Mouse (Mus musculus): Measurements from ENCODE around the gene Ssr2.

Ssr2 gene

GRCm38 (mm10) chr3:88539397-88539796 is 36.3 kb upstream of the Ssr2 start:
- in situ Hi-C loops (cut with MboI; ENCODE audit: low pct_unique_long_range_greater_than_20kb in 1 of 2, low sequenced_read_pairs in 2 of 2, unreplicated experiment in 1 of 2) = no loop called here

- in situ Hi-C loops (cut with MboI; ENCODE audit: low pct_unique_long_range_greater_than_20kb in 1 of 2, low sequenced_read_pairs in 2 of 2, unreplicated experiment in 1 of 2) = loop anchor here in 1 of 2 experiments (10.0 kb wide), 1 partner anchor 95 kb away; no protein-coding TSS in a partner anchor
These were observed 35.6 kb upstream of the Ssr2 start for GRCm38 (mm10) chr3:88540085-88540484.

GRCm38 (mm10) chr3:88541622-88542401 is 33.9 kb upstream of the Ssr2 start:
- in situ Hi-C loops (cut with MboI; ENCODE audit: low pct_unique_long_range_greater_than_20kb in 1 of 2, low sequenced_read_pairs in 2 of 2, unreplicated experiment in 1 of 2) = loop anchor here in 1 of 2 experiments (10.0 kb wide), 1 partner anchor 93 kb away; no protein-coding TSS in a partner anchor

GRCm38 (mm10) chr3:88542486-88542885 is 33.2 kb upstream of the Ssr2 start:
- in situ Hi-C loops (cut with MboI; ENCODE audit: low pct_unique_long_range_greater_than_20kb in 1 of 2, low sequenced_read_pairs in 2 of 2, unreplicated experiment in 1 of 2) = loop anchor here in 1 of 2 experiments (10.0 kb wide), 1 partner anchor 92 kb away; no protein-coding TSS in a partner anchor

- in situ Hi-C loops (cut with MboI; ENCODE audit: low pct_unique_long_range_greater_than_20kb in 1 of 2, low sequenced_read_pairs in 2 of 2, unreplicated experiment in 1 of 2) = loop anchor here in 1 of 2 experiments (10.0 kb wide), 1 partner anchor 92 kb away; no protein-coding TSS in a partner anchor
These were observed 32.5 kb upstream of the Ssr2 start for GRCm38 (mm10) chr3:88543174-88543573.

- in situ Hi-C loops (cut with MboI; ENCODE audit: low pct_unique_long_range_greater_than_20kb in 1 of 2, low sequenced_read_pairs in 2 of 2, unreplicated experiment in 1 of 2) = loop anchor here in 1 of 2 experiments (10.0 kb wide), 1 partner anchor 91 kb away; no protein-coding TSS in a partner anchor
These were observed 31.8 kb upstream of the Ssr2 start for GRCm38 (mm10) chr3:88543651-88544410.

- in situ Hi-C loops (cut with MboI; ENCODE audit: low pct_unique_long_range_greater_than_20kb in 1 of 2, low sequenced_read_pairs in 2 of 2, unreplicated experiment in 1 of 2) = loop anchor here in 1 of 2 experiments (10.0 kb wide), 1 partner anchor 90 kb away; no protein-coding TSS in a partner anchor
These were observed 31.2 kb upstream of the Ssr2 start for GRCm38 (mm10) chr3:88544514-88544913.

- in situ Hi-C loops (cut with MboI; ENCODE audit: low pct_unique_long_range_greater_than_20kb in 1 of 2, low sequenced_read_pairs in 2 of 2, unreplicated experiment in 1 of 2) = loop anchor here in 1 of 2 experiments (10.0 kb wide), 1 partner anchor 90 kb away; no protein-coding TSS in a partner anchor
These were observed 30.6 kb upstream of the Ssr2 start for GRCm38 (mm10) chr3:88544955-88545591.

GRCm38 (mm10) chr3:88546674-88547418 is 28.8 kb upstream of the Ssr2 start:
- in situ Hi-C loops (cut with MboI; ENCODE audit: low pct_unique_long_range_greater_than_20kb in 1 of 2, low sequenced_read_pairs in 2 of 2, unreplicated experiment in 1 of 2) = loop anchor here in 1 of 2 experiments (10.0 kb wide), 1 partner anchor 88 kb away; no protein-coding TSS in a partner anchor

- in situ Hi-C loops (cut with MboI; ENCODE audit: low pct_unique_long_range_greater_than_20kb in 1 of 2, low sequenced_read_pairs in 2 of 2, unreplicated experiment in 1 of 2) = loop anchor here in 1 of 2 experiments (10.0 kb wide), 1 partner anchor 86 kb away; no protein-coding TSS in a partner anchor
These were observed 27.3 kb upstream of the Ssr2 start, which contains the start of gene Rab25 for GRCm38 (mm10) chr3:88548180-88548917. TSS of gene Rab25 (minus strand) at chr3:88548300.

GRCm38 (mm10) chr3:88551586-88551985 is 24.1 kb upstream of the Ssr2 start:
- in situ Hi-C loops (cut with MboI; ENCODE audit: low pct_unique_long_range_greater_than_20kb in 1 of 2, low sequenced_read_pairs in 2 of 2, unreplicated experiment in 1 of 2) = no loop called here

GRCm38 (mm10) chr3:88552082-88552645 is 23.5 kb upstream of the Ssr2 start:
- in situ Hi-C loops (cut with MboI; ENCODE audit: low pct_unique_long_range_greater_than_20kb in 1 of 2, low sequenced_read_pairs in 2 of 2, unreplicated experiment in 1 of 2) = no loop called here

GRCm38 (mm10) chr3:88552676-88553524 is 22.8 kb upstream of the Ssr2 start, which contains the start of gene Lamtor2:
TSS of gene Lamtor2 (minus strand) at chr3:88553074.
- in situ Hi-C loops (cut with MboI; ENCODE audit: low pct_unique_long_range_greater_than_20kb in 1 of 2, low sequenced_read_pairs in 2 of 2, unreplicated experiment in 1 of 2) = no loop called here

- in situ Hi-C loops (cut with MboI; ENCODE audit: low pct_unique_long_range_greater_than_20kb in 1 of 2, low sequenced_read_pairs in 2 of 2, unreplicated experiment in 1 of 2) = no loop called here
These were observed 22.2 kb upstream of the Ssr2 start, which contains the start of gene Ubqln4 for GRCm38 (mm10) chr3:88553525-88553879. TSS of gene Ubqln4 (plus strand) at chr3:88553758.

- in situ Hi-C loops (cut with MboI; ENCODE audit: low pct_unique_long_range_greater_than_20kb in 1 of 2, low sequenced_read_pairs in 2 of 2, unreplicated experiment in 1 of 2) = no loop called here
These were observed 21.6 kb upstream of the Ssr2 start for GRCm38 (mm10) chr3:88553880-88554586.

All from mouse embryonic stem cell (cell line).